Mouse (Mus musculus) lung, postnatal 0 days (tissue): Measurements from ENCODE around the gene Mturn.

Source experiments
- CTCF ChIP-seq: IDR thresholded peaks from 2 replicates; pipeline ENCODE4 v1.5.1; 2016; ENCODE audit warnings: antibody characterized with exemption, mild to moderate bottlenecking
- EP300 ChIP-seq: IDR thresholded peaks from 2 replicates; pipeline ENCODE4 v1.6.1; 2016; ENCODE audit warnings: antibody characterized with exemption, mild to moderate bottlenecking, control low read depth

GRCm38 (mm10) chr6:54699477-54700056, 18.1 kb downstream of the Mturn start:
- TF ChIP-seq CTCF (no peak), EP300 (no peak)
